Mouse (Mus musculus): ENCODE measurements around the gene Tbc1d9b.
"Not testable (repeated sequence)": the region's sequence is repeated elsewhere in the genome, so short reads cannot be mapped to it uniquely, and the experiment has no call there.

Tbc1d9b gene

DNA sequence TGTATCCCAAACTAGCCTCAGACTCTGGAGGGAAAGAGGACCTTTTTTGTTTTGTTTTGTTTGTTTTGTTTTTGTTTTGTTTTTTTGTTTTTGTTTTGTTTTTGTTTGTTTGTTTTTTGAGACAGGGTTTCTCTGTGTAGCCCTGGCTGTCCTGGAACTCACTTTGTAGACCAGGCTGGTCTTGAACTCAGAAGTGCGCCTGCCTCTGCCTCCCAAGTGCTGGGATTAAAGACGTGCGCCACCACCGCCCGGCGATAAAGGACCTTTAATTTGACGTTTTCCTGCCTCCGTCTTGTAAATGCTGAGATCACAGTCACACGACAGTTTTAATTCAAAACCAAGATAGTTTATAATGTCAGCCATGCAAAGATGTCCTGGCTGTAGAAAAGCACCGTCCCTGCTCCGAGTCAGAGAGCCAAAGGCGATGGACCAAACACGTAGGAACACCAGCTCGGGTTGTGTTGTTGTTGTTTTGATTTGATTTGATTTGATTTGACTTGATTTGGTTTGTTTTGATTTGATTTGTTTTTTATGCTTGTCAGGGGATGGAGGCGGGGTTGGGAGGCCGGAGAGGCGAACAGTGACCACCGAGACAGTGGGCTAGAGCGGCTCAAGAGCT lies 43.0 kb downstream of the Tbc1d9b start, which contains the start of gene Mrnip:
Gene Mrnip (plus strand): TSS at position 334 of the 619 bp plus-strand sequence.
- DNase-seq (ENCODE audit: extremely low read depth, low read depth, low spot score) = not testable (repeated sequence)

DNA sequence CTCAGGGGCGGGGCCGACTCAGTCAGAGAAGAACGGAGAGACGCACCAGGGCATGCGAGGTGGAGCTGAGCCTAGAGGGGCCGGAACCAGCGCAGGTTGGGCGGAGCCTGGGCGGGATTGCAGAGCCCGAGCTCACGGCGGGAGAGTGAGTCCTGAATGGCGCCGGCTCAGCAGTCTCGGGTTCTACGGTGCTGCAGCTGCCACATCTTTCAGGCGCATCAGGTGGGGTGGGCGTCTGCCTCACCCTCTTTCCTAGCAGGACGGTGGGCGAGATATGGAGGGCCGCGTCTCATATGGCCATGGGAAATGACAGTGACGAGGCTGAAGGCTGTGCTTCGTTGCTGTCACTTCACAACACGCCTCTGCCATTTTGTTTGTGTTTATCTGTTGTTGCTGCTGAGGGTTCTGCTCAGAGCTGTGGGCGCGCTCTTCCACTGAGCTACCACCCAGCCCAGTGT lies 43.6 kb downstream of the Tbc1d9b start:
- peak; percentile 58 for DNase-seq (ENCODE audit: extremely low read depth, low read depth, low spot score)

DNA sequence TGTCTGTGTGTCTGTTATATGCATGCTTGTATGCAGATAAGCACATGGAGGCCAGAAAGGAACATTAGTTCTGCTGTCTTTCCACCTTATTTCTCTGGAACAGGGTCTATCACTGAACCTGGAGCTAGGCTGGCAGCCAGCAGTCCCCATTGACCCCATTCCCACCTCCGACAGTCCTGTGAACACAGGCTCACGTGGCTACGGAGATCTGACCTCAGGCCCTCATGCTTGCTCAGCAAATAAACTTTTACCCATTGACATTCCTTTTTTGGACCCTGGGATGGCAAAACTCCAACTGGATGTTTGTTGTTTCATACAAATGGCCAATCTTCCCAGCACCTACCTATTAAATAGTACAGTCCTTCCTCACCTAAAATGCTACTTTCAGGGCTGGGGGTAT lies 45.2 kb downstream of the Tbc1d9b start:
- no peak for DNase-seq (ENCODE audit: extremely low read depth, low read depth, low spot score)

DNA sequence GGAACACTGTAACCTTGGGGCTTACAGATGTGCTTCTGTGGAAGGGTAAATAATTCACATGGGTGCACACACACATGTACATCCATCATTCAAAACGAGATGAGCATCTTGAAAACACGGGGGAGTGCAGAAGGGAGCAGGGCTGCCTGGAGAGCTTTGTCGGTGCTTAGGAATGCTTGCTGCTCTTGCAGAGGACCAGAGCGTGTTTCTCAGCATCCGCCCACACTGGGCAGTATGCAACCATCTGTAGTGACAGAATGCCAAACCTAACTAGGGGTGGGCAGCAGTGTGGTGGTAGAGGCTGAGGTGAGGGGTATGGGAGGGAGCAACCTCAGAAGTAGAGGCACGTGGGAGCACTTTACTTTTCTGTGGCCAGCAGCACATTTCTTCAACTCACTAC lies 45.9 kb downstream of the Tbc1d9b start:
- no peak for DNase-seq (ENCODE audit: extremely low read depth, low read depth, low spot score)

DNA sequence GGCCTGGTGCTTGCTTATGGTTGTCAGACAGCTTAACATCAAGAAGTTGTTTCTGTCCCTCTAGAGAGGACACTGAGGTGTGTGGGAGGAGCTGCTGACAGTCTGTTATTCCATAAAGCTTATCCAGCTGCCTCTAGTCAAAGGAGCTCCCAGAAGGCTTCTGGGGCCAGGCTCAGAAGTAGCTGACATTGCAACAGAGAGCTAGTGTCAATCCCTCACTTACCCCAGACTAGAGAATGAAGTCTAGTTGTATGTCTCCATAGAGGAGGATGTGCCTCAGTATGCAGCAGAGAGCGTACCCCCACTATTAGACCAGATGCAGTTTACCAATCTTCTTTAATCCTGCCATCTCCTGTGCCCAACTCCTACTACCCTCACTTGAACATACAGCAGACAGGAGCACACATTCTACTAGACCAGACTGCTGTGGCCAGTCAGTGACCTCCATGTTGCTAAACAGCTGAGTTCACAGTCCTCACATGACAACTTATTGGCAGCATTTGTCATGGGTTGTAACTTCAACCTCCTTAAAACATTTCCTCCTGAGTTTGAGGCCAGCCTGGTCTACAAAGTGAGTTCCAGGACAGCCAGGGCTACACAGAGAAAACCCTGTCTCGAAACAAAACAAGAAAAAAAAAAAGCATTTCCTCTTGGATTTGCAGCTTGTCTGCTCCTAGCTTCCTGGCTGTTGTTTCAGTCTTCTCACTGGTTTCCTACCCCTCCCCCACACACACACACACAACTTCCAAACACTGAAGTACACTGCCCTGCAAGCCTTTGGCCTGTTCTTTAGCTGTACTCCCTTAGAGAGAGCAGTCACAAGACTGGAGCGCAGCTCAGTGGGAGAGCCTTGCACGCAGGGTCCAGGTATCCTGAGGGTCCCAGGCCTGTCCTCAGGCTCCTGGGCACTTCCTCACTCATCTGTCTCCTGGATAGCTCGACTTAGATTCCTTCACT lies 47.6 kb downstream of the Tbc1d9b start:
- DNase-seq (ENCODE audit: extremely low read depth, low read depth, low spot score) = no peak

DNA sequence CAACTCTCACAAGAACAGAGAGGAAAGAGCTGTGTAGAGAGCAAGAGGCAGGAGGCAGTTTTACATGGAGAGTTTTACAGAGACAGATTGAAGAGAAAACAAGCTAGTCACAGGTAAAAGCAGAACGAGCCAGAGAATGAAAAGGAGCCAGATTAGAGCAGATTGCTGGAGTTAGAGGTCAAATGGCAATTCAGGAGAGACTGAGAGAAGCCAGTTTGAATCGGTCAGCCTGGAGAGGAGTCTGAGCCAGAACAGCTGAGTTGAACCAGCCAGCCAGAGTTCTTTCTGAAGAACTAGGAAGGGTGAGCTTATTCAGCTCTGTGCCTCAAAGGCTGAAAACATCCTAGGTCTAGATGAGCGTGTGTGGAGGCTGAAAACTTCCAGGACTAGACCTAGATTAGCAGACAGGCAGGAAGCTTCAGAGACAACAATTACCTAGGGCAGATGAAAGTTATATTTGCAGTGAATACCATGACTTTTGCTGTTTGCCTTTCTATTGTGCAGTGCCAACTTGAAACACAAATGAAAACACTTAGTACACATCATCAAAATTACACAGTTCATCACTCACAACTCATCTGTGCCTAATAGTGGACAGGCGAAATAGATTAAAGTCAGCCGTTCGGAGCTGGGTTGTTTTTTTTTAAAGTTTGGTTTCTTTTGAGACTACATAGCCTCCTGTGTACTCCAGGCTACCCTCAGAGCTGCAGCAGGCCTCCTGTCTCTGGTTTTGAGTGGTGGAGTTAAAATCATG lies 49.5 kb downstream of the Tbc1d9b start:
- no peak for DNase-seq (ENCODE audit: extremely low read depth, low read depth, low spot score)

DNA sequence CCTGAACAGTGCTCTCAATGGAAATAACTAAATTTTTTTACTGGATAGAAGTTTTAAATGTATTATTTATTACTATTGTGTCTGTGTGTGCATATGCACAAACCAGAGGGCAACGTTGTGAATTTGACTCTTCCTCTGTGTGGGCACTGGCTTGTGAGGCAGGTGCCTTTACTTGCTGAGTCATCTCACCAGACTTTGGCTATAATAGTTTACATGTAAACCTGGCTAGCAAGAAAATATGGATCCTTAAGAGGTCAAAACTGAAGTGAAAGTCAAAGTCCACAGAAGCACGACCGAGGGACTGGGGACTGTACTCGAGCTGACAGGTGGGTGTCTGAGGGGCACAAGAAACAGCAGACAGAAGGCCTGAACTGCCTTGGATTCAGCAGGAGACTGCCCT lies 51.5 kb downstream of the Tbc1d9b start:
- no peak for DNase-seq (ENCODE audit: extremely low read depth, low read depth, low spot score)

DNA sequence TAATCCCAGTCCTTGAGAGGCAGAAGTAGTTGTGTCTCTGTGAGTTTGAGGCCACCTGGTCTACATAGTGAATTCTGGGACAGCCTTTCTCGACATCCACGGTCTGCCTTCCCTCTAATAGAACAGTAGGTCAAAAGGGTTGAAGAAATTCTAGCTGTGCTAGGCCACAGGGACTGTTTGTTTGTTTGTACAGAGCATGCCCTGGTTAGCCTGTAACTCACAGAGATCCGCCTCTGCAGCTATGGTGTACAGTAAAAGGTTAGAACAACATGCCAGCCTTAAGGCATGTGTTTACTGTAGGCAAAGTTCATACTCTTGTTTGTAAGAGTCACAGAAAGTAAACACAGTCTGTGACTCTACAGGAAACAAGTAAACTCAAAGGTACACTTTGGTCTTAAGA lies 53.6 kb downstream of the Tbc1d9b start:
- DNase-seq (ENCODE audit: extremely low read depth, low read depth, low spot score) = no peak

DNA sequence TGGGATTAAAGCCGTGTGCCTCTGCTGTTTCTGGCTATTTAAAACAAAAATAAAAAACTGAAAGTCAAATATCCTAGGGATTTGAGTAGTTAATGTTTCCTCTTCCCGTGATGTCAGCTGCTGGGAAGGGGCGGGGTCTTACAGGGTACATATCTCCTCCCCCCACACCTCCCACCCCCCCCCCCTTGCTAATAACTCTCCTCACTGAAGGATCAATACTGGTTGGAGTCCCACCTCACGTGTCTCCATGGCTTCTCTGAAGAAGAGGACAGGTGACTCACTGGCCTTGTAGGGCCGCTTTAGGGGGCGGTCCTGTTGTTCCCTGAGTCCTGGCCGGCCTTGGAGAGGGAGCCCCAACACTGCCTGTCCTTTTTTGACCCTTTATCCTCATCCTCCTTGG lies 57.5 kb downstream of the Tbc1d9b start:
- no peak for DNase-seq (ENCODE audit: extremely low read depth, low read depth, low spot score)

DNA sequence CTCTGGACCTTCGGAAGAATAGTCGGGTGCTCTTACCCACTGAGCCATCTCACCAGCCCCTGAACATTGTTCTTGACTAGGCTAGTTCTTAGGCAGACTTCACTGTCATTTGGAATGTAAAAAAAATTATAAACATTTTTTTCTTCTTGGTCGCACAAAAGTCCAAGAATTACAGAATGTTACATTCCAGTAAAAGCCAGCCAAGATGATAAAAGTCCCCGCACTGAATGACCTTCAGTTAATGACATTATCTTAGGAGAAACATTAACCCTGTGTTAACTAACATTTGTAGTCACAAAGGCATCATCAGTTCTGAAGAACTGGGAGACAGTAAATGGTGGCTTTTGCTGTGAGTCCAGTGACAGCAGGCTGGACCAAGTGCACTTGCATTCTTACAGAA lies 59.2 kb downstream of the Tbc1d9b start:
- DNase-seq (ENCODE audit: extremely low read depth, low read depth, low spot score) = no peak

DNA sequence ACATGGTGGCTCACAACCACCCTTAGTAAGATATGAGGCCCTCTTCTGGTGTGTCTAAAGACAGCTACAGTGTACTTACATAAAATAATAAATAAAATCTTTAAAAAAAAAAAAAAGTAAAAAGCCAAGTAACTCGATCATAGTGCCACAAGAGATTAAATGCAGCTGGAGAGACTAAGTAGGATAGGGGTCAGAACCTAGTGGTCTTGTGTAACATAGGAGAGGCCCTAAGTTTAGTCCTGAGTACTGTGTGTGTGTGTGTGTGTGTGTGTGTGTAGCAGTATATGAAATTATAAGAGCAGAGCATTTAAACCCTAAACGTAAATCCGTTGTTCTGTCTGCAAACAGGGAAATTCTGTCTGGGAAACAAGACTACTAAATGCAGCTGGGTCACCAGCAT lies 61.1 kb downstream of the Tbc1d9b start:
- no peak for DNase-seq (ENCODE audit: extremely low read depth, low read depth, low spot score)

DNA sequence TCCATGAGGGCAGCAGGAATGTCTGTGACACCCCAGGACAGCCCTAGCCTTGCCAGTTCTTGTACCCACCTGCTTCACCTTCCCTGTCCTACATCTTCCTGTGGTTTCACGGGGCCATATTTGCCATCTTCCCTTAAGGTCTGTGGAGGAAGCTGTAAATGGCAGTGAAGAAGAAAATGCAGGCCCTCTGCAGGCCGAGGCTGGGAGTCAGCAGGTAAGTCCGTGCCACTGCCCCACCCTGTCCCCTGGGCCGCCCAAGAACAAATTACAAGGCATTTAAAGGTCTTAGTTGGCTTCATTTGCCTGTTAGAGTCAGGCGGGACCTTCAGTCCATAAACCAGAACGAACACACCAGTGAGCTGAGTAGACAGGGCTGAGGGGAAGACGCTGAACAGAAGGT lies 62.9 kb downstream of the Tbc1d9b start:
- no peak for DNase-seq (ENCODE audit: extremely low read depth, low read depth, low spot score)

DNA sequence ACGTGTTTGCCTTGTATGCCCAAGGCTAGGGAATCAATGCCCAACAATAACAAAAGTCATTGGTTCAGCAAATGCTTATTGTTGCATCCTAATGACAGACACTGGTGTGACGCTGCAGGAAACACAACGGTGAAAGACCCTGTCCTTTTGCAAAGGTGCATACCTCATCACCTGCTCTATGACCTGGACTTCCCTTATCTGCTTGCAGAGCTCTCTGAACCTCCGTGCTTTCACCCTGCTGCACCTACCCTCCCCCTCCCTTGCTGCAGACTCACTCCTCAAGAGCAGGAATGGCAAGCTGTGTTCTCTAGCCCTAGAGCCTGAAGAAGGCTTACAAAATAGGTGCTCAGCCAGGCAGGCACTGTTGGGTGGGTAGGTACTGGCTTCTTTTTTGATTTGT lies 63.6 kb downstream of the Tbc1d9b start:
- no peak for DNase-seq (ENCODE audit: extremely low read depth, low read depth, low spot score)

DNA sequence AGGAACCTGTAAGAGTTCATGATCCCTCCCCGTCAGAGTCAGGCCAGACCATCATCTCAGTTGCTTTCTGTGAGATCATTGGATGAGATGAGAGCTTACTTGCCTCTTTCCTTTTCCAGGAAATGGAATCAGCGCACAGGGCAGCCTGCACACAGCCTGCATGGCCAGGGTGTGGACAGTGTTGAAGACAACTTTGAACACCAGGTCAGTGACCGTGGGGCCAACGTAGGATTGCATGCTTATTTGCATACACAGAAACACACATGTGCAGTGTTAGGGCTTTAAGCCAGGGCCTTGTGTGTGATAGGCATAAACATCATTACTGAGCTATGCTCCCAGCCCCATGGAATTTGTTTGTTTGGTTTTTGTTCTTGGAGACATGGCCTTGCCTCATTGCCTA lies 66.3 kb downstream of the Tbc1d9b start:
- DNase-seq (ENCODE audit: extremely low read depth, low read depth, low spot score) = no peak

DNA sequence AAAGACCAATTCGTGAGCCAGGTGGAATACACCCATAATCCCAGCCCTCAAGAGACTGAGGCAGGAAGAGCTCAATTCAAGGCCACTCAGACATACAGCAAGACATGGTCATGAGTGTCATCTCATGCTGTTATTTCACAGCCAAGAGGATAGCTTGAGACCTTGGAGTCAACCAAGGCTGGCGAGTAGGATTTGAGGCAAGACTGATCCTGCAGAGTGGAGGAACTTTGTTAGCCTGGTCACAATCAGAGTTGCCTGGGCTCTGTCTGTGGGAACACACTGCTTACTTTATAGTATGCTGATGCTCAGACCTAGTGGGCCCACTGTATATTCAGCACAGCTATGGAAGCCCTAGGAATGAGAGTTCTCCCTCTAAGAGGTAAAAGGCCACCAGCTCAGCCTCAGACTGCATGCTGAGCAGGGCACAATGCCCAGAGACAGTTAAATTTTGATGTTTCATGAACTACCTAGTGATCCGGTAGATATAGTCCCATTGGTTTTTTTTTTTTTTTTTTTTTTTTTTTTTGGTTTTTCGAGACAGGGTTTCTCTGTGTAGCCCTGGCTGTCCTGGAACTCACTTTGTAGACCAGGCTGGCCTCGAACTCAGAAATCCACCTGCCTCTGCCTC lies 67.1 kb downstream of the Tbc1d9b start:
- DNase-seq (ENCODE audit: extremely low read depth, low read depth, low spot score) = no peak

DNA sequence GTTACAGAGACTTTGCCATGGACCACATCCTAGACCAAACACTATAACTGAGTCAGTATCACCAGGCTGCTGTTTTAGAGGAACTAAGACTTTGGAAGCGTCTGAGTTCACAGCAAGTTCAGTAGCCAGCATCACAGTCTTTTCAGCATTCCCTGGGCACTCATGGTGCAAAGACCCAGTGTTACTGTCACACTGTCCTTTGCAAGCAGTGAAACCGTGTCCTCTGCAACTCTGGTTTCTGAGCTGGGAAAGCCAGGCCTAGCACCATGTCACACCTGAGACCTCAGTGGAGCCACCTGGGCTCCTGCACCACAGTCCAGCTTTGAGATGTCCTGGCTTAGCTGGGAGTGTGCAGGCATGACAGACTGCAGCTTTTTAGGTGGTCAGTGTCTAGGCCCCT lies 67.7 kb downstream of the Tbc1d9b start:
- no peak for DNase-seq (ENCODE audit: extremely low read depth, low read depth, low spot score)

DNA sequence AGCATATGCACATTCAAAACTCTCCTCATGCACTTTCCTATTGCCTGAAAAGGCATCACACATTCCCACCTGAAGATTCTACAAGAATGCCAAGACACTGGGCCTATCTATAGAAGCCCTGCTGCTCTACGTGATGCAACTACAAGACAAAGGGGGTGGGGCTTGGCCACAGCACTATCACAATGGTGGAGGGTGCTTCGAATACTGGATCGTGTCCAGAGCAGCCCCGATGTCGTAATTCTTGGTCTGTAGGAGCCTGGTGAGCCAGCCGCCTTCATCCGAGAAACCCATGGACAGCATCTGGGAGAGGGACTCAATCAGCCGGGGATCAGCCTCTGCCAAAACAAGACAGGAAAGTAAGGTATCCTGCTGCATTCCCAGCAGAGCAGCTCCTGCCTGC lies 69.4 kb downstream of the Tbc1d9b start:
- DNase-seq (ENCODE audit: extremely low read depth, low read depth, low spot score) = no peak

DNA sequence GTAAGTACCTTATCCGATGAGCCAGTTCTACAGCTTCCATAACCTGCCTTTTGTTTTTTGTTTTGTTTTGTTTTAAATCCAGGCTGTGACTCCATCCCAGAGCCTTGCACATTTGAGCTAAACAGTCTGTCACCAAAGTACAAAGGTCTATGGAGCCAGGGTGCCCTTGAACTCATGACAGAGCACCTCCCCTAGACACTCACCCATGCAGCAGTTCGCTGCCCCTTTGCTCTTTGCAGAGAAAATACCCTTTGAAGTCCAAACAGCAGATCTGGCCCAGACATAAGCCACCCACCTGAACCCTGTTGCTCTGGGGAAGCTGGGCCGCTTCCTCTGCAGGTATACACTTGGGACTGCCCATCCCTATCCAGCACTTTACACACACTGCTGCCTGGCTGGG lies 70.4 kb downstream of the Tbc1d9b start:
- no peak for DNase-seq (ENCODE audit: extremely low read depth, low read depth, low spot score)

DNA sequence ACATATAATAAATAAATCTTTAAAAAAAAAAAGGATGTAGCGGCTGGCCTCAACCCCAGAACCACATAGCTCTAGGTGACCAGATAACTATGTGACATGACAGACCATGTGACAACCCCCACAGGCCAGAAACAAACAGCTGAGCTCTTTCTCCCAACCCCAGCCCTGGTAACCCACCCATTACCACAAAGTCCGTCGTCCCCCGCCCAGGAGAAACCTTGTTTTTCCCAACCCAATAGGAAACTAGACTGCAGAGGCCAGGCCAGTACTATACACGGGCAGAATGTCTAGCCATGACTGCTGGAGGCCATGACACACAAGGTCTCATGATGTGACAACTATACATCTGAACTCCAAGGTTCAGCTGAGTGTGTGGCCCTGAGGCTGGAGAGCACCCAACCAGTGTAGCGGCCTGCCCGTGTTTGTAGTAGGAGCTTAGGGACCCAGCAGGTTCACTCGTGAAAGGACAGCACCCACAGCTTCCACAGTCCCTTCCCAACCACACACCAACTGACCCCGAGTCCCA lies 72.2 kb downstream of the Tbc1d9b start:
- no peak for DNase-seq (ENCODE audit: extremely low read depth, low read depth, low spot score)

DNA sequence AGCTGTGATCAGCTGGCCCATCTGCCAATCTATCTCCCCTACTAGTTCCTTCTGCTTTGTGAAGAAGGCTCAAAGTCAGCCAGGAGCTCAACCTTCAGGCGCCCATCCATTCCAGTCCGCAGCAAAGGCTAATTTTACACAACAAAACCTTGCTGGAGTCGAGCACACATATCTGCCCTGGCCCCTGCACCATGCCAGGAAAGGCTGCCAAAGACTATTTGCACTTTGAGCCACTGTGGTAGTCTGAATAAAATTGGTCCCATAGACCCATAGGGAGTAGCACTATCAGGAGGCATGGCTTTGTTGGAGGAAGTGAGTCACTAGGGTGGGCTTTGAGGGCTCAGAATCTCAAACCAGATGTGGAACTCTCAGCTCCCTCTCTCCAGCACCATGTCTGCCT lies 74.2 kb downstream of the Tbc1d9b start:
- DNase-seq (ENCODE audit: extremely low read depth, low read depth, low spot score) = no peak

DNA sequence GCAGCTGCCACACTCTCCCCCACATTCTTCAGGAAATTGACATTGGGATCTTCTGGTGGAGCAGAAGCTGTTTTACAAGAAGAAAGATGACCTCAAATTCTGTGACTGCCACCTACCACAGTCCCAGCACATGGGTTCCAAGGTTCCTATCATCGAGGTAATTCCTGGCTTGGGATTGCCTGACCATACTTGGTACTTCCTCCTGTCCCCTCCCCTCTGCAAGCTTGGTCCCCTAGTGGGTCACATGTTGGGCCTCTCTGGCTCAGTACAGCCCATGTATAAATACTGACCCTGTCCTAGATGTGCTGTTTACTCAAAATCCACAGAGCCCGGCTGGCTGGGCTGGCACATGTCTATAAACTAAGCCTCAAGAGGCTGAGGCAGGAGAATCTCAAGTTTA lies 74.8 kb downstream of the Tbc1d9b start:
- no peak for DNase-seq (ENCODE audit: extremely low read depth, low read depth, low spot score)
